Mouse (Mus musculus): ENCODE measurements around the gene Akap8.
A peak's percentile ranks its signal among the peaks of the same experiment; 100 is the strongest.

The Akap8 gene

DNA sequence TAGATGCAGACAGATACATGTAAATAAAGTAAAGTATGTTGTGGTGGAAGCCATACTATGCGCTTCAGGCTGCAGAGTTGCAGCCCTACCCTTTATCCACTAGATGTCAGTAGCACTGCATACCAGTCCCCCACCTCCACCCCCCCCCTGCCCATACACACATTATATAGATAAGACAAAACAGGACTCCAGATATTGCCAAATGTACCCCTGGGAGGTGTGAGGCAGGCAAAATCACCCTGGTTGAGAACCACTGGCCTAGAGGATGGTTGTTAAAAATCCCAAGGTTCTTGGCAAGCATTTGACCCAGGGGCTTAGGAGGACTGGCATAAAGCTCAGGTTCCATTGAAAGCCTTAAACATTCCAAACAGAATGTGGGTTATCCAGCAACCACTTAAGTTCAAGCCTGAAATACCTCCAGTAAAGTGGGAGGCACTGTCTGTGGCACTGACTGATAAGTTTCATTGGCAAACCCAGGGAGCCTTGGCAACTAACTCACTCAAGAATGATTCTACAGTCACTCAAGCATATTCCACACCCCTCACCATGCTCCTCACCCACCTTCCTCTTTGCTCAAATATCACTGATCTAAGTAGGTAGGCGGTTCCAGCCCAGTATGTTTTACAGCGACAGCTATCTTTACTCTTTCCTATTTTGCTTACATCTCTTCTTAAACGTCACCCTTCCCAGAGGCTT is 28.1 kb upstream of the Akap8 start:
- DNase-seq (ENCODE audit: low spot score in 2 of 2) = peak; percentile 48 to 65

- DNase-seq (ENCODE audit: low spot score in 2 of 2) = no peak
These were observed 27.4 kb upstream of the Akap8 start for GRCm38 (mm10) chr17:32348406-32348805.

GRCm38 (mm10) chr17:32341102-32341501 is 20.1 kb upstream of the Akap8 start:
- DNase-seq (ENCODE audit: low spot score in 2 of 2) = no peak

GRCm38 (mm10) chr17:32340110-32340509 is 19.1 kb upstream of the Akap8 start:
- no peak for DNase-seq (ENCODE audit: low spot score in 2 of 2)

DNA sequence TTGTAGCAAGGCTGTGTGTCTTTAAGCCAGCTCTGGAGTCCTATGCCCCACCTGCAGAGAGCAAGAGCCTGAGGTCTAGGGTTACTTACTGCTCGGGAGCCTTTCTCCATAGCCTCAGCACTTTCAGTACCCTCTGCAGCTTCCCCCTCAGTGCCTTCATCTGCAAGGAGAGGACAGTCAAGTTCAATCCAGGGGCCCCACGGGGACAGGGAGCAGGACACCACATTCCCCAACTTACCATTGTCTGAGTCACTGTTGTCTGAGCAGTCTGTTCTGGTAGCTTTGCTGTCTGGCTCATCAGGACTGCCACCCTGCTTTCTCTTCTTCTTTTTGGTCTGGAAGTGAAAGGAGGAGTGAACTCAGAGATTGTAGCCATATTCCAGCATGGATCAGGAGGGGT is 14.8 kb upstream of the Akap8 start:
- no peak for DNase-seq (ENCODE audit: low spot score in 2 of 2)

DNA sequence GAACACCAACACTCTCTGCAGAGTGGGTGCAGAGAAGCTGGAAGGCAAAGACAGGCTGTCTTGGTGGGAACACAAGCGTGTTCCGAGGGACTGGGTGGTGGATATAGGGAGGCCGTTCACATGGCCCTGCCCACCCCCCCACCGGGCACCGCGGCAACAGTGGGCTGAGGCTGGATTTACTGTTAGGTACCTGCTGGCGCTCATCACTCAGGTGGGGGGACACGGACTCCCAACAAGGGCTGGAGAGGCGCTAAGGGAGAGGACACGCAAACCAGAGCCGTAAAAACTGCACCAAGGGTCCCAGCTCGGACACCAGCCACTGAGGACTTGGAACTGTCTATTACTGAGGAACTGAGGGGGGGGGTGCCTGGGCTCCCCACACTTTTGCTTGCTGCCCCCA is 13.9 kb upstream of the Akap8 start:
- no peak for DNase-seq (ENCODE audit: low spot score in 2 of 2)

DNA sequence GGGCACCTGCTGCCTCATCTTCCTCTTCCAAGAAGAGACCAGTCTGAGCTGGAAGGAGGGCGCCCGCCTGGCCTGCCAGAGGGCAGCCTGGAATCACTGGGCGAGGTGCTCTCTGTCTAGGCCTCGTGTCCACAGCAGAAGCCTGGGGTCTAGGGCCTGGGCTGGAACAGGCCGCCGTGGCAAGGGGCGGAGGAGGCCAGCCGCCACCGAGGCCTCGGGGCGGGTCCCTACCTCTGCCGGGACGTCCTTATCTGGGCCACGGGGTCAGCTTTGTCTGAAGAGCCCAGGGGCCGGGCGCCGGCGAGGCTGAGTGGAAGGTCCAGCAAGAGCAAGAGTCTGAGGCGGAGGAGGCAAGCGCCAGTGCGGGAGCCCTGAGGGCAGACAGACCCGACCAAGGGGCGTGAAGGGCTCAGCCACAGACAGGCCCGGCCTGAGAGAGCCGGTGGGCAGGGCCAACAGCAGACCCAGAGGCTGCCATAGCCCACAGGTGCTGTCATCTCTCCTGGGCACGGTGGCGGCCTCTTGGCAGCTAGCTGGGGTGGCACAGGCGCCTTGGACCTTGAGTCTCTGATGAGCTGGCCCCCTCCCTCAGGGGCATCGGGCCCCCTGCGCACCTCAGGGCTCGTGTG is 12.8 kb upstream of the Akap8 start:
- DNase-seq (ENCODE audit: low spot score in 2 of 2) = no peak

GRCm38 (mm10) chr17:32327501-32327900 is 6.5 kb upstream of the Akap8 start:
- DNase-seq (ENCODE audit: low spot score in 2 of 2) = no peak

DNA sequence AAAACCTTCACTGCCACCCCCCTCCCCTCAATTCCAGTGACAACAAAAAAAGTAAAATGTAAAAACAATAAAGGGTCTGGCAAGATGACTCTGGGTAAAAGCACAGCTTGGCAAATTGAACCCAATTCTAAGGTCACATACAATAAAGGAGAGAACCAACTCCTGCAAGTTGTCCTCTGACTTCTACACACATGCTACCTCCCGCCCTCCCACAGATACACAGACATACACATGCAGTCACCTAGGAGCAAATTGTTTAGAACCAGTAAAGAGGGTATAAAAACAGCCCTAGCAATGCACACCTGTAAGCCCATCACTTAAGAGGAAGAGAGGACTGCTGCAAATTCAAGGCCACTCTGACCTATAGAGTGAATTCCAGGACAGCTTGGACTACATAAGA is 1.8 kb upstream of the Akap8 start:
- DNase-seq (ENCODE audit: low spot score in 2 of 2) = no peak

- peak in 1 of 2 experiments; percentile 21 for DNase-seq (ENCODE audit: low spot score in 2 of 2)
These were observed 798 bp upstream of the Akap8 start for GRCm38 (mm10) chr17:32321836-32322235.

DNA sequence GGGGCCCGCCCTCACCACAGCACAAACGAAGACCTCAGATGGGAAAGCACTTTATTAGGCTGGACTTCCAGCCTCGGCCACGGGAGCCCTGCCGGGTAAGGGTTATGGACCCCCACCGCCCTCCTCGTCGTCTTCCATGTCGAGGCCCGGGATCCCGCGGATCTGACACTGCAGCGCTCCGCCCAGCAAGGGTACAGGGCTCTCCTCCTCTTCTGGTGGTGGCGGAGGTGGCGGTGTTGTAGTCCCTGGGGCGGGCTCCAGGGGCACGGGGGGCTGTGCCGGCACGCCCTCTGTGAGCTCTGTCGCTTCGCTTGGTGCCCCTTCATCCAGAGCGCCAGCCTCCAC is 324 bp upstream of the Akap8 start:
- DNase-seq (ENCODE audit: low spot score in 2 of 2) = no peak

DNA sequence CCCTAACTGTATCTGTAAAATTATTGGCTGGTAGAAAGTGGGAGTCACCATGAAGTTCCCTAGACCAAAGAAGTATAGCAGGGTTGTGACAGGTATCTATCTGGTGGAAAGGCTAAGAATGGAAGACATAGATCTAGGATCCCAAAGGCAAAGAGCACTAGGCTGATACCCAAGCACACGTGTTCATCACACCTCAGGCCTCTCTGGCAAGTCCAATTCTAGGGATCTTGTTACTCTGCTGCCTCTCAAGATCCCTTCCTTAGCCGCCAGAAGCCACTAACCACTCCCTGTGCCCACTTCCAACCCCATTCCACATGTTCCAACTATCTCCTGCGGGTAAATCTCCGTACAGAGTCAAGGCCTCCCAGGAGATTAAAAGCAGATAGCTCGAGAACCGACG is 1.1 kb downstream of the Akap8 start:
- DNase-seq (ENCODE audit: low spot score in 2 of 2) = no peak

GRCm38 (mm10) chr17:32317708-32318107 is 3.3 kb downstream of the Akap8 start:
- no peak for DNase-seq (ENCODE audit: low spot score in 2 of 2)

GRCm38 (mm10) chr17:32317032-32317431 is 4.0 kb downstream of the Akap8 start:
- no peak for DNase-seq (ENCODE audit: low spot score in 2 of 2)

- DNase-seq (ENCODE audit: low spot score in 2 of 2) = no peak
These were observed 5.5 kb downstream of the Akap8 start for GRCm38 (mm10) chr17:32315560-32315959.

GRCm38 (mm10) chr17:32313892-32314291 is 7.1 kb downstream of the Akap8 start:
- no peak for DNase-seq (ENCODE audit: low spot score in 2 of 2)

DNA sequence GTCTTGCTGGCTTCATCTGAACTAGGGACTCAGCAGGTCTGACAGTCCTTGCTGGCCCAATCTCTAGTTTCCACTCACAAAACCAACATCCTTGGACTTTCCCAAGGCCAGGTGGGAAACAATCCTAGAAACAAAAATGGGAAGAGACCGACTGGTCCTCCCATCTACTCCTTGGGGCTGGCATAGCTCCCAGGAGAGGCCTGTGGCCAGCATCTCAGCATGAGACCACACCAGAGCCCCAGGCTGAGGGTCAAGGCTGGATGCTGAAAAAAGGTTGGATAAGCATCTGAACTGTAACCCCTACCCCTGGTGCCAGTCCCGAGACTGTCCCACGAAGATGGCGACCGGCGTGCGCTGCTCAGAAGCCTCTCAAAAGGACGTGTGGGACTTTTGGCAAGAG is 8.2 kb downstream of the Akap8 start:
- DNase-seq (ENCODE audit: low spot score in 2 of 2) = no peak

GRCm38 (mm10) chr17:32307963-32308362 is 13.1 kb downstream of the Akap8 start:
- DNase-seq (ENCODE audit: low spot score in 2 of 2) = no peak

- DNase-seq (ENCODE audit: low spot score in 2 of 2) = no peak
These were observed 22.9 kb downstream of the Akap8 start for GRCm38 (mm10) chr17:32298125-32298524.

GRCm38 (mm10) chr17:32295901-32296300 is 25.1 kb downstream of the Akap8 start:
- no peak for DNase-seq (ENCODE audit: low spot score in 2 of 2)

GRCm38 (mm10) chr17:32295160-32295559 is 25.9 kb downstream of the Akap8 start:
- DNase-seq (ENCODE audit: low spot score in 2 of 2) = no peak

DNA sequence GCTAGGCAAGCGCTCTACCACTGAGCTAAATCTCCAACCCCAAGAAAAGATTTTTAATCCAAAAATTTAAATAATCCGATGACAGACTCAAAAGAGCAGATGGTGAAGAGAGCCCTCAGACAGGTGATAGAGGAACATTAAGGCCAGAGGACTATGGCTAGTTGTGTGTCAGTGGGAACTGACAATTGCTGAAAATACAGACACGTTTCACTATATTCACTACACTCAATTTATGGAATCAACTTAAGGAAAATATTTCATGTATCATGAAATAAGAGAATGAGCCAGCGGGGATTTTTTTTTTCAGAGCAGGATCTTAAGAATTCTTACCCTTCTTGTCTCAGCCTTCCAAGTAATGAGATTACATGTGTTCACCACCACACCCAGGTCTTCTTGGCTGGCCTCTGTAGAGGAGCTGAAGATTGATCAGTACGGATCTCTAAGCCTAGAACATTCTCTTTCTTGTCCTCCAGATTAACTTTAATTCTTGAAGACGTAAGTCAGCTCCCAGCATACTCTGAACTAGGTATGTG is 35.8 kb downstream of the Akap8 start:
- DNase-seq (ENCODE audit: low spot score in 2 of 2) = no peak

Data from frontal cortex, postnatal 36 days (tissue).